Mouse (Mus musculus) gastrocnemius, postnatal 10 days (tissue): ENCODE measurements around the gene Ubxn6. TPM values are rescaled to one million over a fixed set of nuclear protein-coding genes. Genes with fewer than 3 reads are reported as not detected.

Experiments
- DNase-seq: peaks from one replicate; pipeline ENCODE4 v3.0.0; 2021; ENCODE audit warnings: mixed read lengths
- total RNA-seq, 2 experiments: library from RNA; stranded (reverse); gene quantifications; 2 replicates each; pipeline ENCODE4 v1.2.3; 2021

Ubxn6 gene
- total RNA-seq, 2 experiments from 2014 or later, result 37.8 to 39.0 TPM

- DNase-seq, result no peak
These were observed 49.9 kb downstream of the Ubxn6 start for GRCm38 (mm10) chr17:56024931-56025330.

DNA sequence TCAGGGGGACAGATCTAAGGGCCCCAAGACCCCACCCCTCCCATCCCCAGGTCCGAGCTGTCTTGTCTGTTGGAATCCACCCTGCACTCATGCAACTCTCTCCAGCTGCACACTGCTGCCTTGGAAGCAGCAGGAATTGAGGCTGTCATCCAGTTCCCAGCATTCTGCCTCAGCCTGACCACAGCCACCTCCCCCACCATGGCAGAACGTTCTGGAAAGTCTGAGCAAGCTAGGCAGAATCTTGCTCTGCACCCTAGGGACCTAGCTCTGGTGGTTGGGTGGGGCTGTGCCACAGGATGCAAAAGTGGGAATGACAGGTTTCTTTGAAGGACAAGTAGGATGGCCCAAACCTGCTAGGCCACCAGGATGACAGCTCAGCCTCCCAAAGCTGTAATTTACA lies 50.4 kb downstream of the Ubxn6 start:
- no peak for DNase-seq

- DNase-seq, result no peak
These were observed 51.4 kb downstream of the Ubxn6 start for GRCm38 (mm10) chr17:56023386-56023785.

GRCm38 (mm10) chr17:56022989-56023290 lies 51.9 kb downstream of the Ubxn6 start:
- DNase-seq, result no peak

DNA sequence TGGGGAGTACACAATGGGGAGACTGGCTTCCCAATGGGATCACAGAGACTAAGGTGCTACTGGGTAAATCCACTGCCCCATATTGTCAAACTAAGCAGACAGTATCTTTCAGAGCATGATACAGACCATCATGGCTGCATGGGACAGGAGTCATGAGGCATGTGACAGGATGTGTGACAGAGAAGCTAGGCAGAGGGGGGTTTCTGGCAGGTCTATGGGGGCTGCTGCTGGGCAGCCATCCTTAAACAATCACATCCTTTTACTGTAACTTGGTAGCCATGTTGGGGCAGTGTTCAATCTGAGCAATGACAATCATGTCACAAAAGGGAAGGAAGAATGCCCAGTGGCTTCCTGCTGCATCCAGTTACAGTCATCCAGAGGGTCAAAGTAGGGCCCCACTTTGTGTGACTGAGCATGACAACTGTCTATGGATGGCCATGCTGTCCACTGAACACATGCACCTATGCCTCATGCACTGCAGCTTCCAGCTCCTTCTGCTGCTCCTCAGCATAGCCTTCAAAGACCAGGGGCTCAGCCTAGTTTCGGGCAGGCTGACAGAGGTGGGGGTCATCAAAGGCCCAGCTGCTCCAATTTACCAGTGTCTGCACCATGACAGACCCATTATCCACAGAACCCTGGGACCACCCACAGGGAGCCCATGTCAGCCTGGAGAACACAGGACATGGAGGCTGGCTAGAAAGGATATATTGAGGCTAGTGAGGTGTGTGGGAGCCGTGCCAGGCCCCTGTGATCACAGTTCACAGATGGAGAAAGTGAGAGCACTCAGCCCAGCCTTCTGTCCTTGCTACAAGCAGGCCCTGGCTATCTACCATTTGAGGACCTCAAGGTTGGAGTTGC lies 52.5 kb downstream of the Ubxn6 start:
- no peak for DNase-seq

- no peak for DNase-seq
These were observed 53.5 kb downstream of the Ubxn6 start for GRCm38 (mm10) chr17:56021161-56021910.

GRCm38 (mm10) chr17:56020400-56021084 lies 54.3 kb downstream of the Ubxn6 start:
- DNase-seq, result no peak

DNA sequence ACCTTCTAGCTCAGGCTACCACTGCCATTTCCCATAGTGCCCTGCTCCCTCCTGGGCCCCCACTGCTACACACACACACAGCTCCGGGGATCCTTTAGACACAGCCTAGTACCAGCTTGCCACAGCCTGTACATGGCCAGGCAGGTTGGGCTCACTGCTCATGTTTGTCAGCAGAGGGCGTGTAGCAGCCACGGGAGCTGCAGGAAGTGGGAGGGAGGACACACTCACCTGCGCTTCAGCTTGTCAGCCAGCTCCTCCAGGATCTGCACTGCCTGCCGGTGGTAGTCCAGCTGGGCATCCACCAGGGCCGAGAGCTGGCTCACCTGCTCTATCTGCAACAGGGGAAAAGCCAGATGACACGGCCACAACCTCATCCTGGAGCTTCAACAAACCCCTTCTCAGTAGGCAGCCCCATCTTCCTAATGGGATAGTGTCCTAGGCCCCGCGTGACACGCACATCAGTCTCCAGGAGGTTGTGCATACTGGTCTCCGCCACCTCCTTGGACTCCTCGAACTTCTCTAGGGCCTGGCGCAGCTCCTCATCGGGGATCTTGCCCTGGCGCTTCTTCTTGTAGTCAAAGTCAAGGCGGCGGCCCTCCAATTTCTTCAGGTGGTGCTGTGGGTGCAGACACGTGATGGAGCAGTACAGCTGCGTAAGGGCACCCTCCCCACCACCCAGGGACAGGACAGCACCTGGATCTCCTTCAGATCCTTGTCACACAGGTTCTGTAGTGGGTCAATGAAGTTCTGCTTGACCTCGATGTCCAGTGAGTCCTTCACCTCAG lies 56.3 kb downstream of the Ubxn6 start:
- peak; percentile 45 for DNase-seq

DNA sequence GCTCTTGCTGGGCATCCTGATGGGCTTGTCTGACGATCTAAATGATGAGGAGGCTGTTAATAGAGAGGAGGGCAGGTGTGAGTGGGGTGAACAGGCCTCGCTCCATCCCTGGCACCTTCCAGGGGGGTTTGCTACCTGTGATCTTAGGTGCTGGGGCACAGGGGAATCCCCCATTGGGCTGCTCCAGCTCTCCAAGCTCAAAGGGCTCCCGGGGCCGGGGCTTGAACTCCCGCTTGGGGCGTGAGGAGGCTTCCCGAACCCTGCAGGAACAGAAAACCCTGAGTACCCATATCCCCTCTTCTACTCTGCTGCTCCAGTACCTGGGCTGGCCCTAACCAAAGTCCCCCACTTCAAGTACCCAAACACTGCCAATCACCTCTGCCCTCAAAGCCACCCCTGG lies 57.0 kb downstream of the Ubxn6 start:
- no peak for DNase-seq

Other genes with a start within 250 kb of the Ubxn6 start
- gene Zfp119a, start 196.1 kb downstream of the Ubxn6 start, total RNA-seq, result 1 to 10 TPM; 4.2 to 5.1 TPM
- 1 to 10 TPM; 3.6 to 4.5 TPM for gene Zfp959, start 182.9 kb downstream of the Ubxn6 start, total RNA-seq
- 1 to 10 TPM; 3.5 to 4.0 TPM for gene Zfp119b, start 125.5 kb downstream of the Ubxn6 start, total RNA-seq
- gene Ebi3, start 122.4 kb downstream of the Ubxn6 start, total RNA-seq, result 1 to 10 TPM in 1 of 2 experiments, under 1 TPM in 1; 0.75 to 1.6 TPM
- gene Yju2, start 115.9 kb downstream of the Ubxn6 start, total RNA-seq, result 10 to 100 TPM; 11.1 to 11.6 TPM
- gene Shd, start 104.6 kb downstream of the Ubxn6 start, total RNA-seq, result 1 to 10 TPM in 1 of 2 experiments, under 1 TPM in 1; 0.87 to 1.2 TPM
- 1 to 10 TPM in 1 of 2 experiments, under 1 TPM in 1; 0.49 to 1.0 TPM for gene Fsd1, start 88.5 kb downstream of the Ubxn6 start, total RNA-seq
- 1 to 10 TPM; 4.7 to 8.1 TPM for gene Stap2, start 69.4 kb downstream of the Ubxn6 start, total RNA-seq
- gene Mpnd, start 69.3 kb downstream of the Ubxn6 start, total RNA-seq, result 10 to 100 TPM; 31.6 to 36.9 TPM
- gene Sh3gl1, start 38.4 kb downstream of the Ubxn6 start, total RNA-seq, result 10 to 100 TPM; 25.7 to 35.0 TPM
- 1 to 10 TPM; 3.6 to 8.7 TPM for gene Chaf1a, start 34.6 kb downstream of the Ubxn6 start, total RNA-seq
- 10 to 100 TPM; 37.7 to 45.7 TPM for gene Hdgfl2, start 4.6 kb upstream of the Ubxn6 start, total RNA-seq
- 100 to 1,000 TPM in 1 of 2 experiments, 10 to 100 TPM in 1; 75.2 to 106 TPM for gene Plin4, start 34.8 kb upstream of the Ubxn6 start, total RNA-seq
- gene Plin5, start 42.6 kb upstream of the Ubxn6 start, total RNA-seq, result 10 to 100 TPM; 19.2 to 19.9 TPM
- 1 to 10 TPM; 1.4 to 3.1 TPM for gene Lrg1, start 47.0 kb upstream of the Ubxn6 start, total RNA-seq
- 10 to 100 TPM; 14.4 to 14.7 TPM for gene Sema6b, start 65.3 kb upstream of the Ubxn6 start, total RNA-seq
- gene Tnfaip8l1, start 87.4 kb upstream of the Ubxn6 start, total RNA-seq, result 1 to 10 TPM; 5.0 to 5.3 TPM
- 10 to 100 TPM; 28.8 to 36.5 TPM for gene Mydgf, start 108.9 kb upstream of the Ubxn6 start, total RNA-seq
- 10 to 100 TPM; 21.7 to 24.3 TPM for gene Dpp9, start 143.9 kb upstream of the Ubxn6 start, total RNA-seq
- 10 to 100 TPM; 91.9 to 99.8 TPM for gene Fem1a, start 181.8 kb upstream of the Ubxn6 start, total RNA-seq
- gene Ticam1, start 201.8 kb upstream of the Ubxn6 start, total RNA-seq, result 1 to 10 TPM; 6.6 to 6.8 TPM
- 10 to 100 TPM; 37.2 to 41.7 TPM for gene Plin3, start 217.8 kb upstream of the Ubxn6 start, total RNA-seq
- not detected for gene Arrdc5, start 225.3 kb upstream of the Ubxn6 start, total RNA-seq
- 10 to 100 TPM; 14.4 to 20.3 TPM for gene Uhrf1, start 228.3 kb upstream of the Ubxn6 start, total RNA-seq